Mouse (Mus musculus) T-helper 2 cell (primary cell): ENCODE data around the gene Shcbp1.
"Not testable (repeated sequence)": the region's sequence is repeated elsewhere in the genome, so short reads cannot be mapped to it uniquely, and the experiment has no call there.

ENCODE experiments used
- in situ Hi-C: fragments of 300-600 bp; cut with MboI, MseI; formaldehyde crosslinking; loops from one replicate; pipeline ENCODE4 v1.15.1; 2025; ENCODE audit warnings: high pct_unique_total_duplicates

Shcbp1 gene

DNA sequence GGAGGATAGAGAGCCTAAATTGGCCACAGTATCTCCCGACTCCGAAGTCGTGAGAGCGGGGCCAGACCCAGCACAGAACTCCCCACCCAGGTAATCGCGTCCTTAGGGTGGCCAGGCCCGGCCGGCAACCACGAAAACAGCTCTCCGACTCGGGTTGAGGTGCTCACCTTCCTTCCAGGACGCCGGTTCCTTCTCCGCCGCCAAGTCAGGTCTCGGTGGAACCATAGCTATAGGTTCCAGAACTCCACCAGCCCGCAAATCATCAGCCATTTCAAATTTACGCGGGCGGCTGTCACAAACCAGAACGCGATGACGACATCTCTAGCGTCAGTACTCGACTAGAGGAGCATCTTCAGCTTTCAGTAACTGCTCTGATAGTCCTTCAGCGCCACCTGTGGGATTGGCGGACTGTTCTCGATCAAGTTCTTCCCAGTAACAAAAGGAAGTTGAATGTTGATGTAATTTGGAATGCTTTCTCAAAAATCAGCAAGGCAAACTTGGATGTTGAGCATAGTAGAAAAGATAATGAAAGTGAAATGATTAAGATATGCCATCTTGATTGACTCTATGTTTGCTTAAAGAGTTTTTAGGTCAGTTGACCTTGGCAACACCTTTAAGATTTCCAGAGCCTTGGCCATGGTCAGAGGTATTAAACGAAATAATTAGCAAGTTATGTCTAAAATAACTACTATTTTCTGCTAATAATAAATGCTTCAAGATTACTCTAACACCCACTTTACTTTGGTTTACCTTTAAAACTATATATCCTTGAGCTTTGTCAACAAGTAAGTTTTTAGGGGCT lies at the start of gene Shcbp1:
Shcbp1 (minus strand) TSS at position 314 of the 802 bp plus-strand sequence.
- in situ Hi-C loops, result loop anchor here (5.0 to 10.0 kb wide), 2 partner anchors 87 to 165 kb away; partner anchors contain the start of gene Zfp958

DNA sequence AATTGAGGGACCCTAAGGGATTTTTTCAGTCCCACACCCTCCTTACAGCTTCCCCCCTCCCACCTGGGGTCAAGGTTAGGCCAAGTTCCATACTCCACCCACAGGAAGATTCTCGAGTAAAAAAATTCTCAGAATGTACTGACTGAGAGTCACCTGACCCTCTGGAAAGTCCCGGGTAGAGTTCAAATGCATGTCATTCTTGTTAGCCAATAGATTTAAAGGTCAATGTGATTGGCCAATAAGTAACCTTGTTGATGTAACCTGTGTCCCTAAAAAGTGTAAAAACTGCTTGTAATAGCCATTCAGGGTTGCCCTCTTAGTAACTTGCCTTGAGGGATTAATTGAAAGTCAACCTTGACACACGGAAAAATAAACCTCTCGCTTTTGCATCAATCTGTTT lies 29.5 kb upstream of the Shcbp1 start:
- in situ Hi-C loops, result no loop called here

DNA sequence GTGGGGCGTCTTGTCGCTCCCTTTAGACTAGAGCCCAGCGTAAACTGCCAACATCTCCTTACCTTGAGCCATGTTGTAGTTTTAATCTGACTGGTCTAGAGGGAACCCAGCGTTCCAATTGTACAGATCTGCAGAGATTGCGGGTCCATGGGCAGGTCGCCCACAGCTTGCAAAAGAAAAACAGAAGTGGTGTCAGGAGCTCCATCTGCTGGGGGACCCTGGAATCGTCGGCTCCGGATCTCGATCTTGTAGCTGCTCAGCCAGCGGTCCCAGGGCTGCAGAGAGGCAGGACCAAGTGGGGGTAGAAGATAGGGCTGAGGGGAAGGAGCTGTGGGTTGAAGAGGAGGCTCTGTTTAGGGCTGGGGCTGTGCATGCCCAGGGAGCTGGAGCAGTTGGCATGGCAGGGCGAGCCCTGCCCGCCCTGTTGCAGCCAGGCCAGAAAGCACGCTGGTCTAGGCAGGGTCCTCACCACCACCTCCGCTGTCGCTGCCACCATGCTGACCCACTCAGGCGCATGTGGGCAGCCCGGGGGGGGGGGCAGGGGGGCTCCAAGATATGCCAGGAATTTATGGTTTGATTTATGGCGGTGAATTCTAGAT lies 21.3 kb upstream of the Shcbp1 start:
- in situ Hi-C loops, result no loop called here

DNA sequence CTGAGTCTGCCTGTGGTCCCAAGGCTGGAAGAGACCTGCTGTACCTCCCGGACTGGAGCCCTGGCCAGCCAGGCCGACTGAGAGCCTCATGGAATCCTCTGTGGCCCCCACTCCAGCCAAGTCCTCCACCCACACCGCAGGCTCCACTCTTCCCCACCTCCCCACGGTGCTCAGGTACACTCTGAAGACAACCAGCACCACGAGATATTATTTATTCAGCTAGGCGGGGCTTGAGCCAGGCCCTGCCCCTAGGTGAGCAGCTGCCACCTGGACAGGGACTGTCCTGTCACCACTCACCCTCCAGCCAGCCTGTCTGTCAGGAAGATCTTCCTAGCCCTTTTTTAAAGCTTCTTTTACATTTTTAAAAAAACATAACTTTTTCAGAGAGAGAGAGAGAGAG lies 1.1 kb downstream of the Shcbp1 start:
- in situ Hi-C loops, result loop anchor here (5.0 to 10.0 kb wide), 2 partner anchors 86 to 163 kb away; partner anchors contain the start of gene Zfp958

DNA sequence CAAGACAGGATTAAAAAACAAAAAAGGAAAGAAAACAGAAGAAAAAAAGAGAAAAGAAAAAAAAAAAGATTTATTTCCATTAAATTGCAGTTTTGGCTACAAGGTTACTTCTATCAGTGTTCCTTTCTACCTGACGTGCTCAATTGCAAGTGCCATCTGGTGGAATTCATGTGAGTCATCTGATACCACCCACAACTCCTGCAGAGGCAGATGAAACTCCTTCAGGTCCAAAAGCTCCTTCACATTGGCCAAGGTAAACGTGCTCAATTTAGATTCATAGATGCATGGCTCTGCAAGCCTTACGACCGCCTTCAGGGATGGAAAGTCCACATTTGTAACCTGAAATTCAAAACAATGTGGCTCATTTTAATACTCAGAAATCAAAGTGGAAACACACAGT lies 14.6 kb downstream of the Shcbp1 start:
- in situ Hi-C loops, result no loop called here

DNA sequence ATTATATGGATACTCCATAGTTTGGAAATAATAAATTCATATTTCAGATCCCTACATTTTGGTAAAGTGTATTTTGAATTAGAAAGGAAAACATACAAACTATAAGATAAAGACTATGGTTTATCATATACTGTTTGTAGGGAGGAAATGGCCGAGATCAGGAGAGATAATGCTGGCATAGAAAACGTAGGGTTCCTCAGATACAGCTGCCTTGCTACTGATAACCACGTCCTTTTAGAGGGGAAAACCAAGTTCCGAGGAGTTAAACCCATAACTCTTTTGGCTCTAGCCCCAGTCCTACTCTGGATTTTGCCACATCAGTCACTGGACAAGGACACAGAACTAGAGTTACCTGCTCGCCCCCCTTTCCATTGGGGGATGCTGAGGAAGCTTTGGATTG lies 26.3 kb downstream of the Shcbp1 start:
- in situ Hi-C loops, result no loop called here

DNA sequence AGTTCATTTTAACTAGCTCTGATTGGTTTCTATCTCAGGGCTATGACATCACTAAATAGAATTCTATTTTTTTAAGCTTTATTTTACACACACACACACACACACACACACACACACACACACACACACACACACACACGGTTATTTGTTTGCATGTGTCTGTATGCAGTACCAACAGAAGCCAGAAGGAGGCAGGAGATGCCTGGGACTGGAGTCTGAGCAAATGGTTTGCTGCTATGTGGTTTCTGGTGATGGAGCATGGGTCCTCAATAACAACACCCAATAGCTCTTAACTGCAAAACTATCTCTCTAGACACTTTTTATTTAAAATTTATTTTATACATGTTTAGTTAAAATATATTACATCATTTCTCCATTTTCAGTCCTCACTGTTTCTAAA lies 48.4 kb downstream of the Shcbp1 start:
- in situ Hi-C loops, result no loop called here

DNA sequence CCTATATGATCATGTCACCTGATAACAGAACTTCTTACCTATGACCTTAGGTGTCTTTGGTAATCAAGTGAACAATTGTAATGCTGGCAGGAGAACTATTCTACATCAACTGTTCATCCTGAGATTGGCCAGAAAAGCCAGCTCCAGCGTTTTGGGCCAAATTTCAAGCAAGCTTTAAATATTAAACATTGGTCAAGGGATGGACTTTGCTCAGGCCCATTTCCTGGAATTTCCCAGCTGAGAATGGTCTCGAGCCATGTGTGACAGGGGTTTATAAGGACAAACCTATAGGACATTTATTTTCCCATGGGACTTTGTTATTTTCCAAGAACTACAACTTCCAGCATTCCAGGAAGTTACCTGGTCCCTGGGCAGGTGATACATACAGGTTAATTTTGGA lies 63.8 kb downstream of the Shcbp1 start:
- in situ Hi-C loops, result no loop called here

DNA sequence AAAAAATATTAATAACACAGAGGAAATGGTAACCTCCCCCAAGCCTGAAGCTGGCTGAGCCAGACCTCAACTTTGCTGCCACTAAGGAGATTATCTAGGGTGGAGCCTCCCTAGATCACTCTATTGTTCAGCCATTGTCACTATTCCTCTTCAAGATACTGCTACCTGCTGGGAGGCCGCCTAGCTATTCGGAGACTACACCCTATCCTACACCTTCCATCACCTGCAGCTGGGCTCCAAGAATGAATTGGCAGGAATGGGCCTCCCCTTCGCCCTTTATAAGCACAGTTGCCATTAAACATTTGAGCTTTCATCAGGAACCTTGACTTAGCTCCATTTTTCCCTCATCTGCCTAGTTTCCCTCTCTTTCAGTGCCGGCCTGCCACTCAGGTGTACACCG lies 71.0 kb downstream of the Shcbp1 start:
- in situ Hi-C loops, result not testable (repeated sequence)

DNA sequence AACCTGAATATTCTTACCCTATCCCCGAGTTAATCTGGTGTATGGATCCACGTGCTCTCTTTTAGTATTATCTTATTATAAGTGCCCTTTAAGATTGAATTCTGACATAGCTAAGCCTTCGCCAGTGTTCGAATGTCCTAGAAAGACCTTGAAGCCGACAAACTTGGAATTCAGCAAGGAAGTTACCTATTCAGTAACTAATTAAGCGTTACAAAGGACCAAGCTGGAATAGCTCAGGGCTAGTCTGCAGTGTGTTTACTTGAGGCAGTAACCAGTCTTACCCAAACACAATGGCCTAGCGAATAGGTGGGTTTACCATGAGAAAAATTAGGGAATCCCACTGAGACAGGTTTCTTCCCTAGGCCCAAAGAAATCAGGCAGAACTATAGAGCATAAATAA lies 71.5 kb downstream of the Shcbp1 start:
- in situ Hi-C loops, result not testable (repeated sequence)

DNA sequence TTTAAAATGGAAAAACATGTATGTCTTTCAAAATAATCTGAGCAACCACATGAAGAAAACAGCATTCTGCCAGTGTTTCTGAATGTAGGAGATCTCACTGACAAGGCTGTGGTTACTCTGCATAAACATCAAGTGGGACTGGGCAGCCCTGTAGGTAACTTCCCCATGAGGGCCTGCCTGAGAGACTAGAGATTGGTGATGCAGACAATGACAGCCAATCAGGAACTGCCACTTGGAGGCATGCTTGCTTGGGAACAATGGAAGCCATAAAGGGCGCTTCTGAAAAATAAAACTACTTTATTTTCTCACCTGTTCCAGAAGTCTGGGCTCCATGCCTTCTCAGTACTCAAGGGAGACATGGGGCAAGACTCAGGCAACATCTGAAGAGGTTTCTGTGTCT lies 87.7 kb downstream of the Shcbp1 start:
- in situ Hi-C loops, result loop anchor here (5.0 kb wide), 1 partner anchor 86 kb away; the partner anchor contains the start of gene Shcbp1
